Mouse (Mus musculus) heart, embryonic 12.5 days (tissue): ENCODE measurements at regions not wholly inside any gene's neighbourhood (a gene's known extent, or its start where the extent isn't known, plus 50 kb on each side); places are given as distances from the start of the nearest gene placed in this dataset.

Experiments used
- ATAC-seq: fragments of 200-750 bp; cut with Nextera tagmentation; 2 replicates; pipeline ENCODE4 v1.8.0; 2017; ENCODE audit warnings: moderate TSS enrichment, moderate library complexity; ENCODE audit not compliant: insufficient number of reproducible peaks, low FRiP score
- H3K27ac ChIP-seq: fragments of 300-500 bp; sonication (generic); 2 replicates; pipeline ENCODE4 v1.5.1; 2016; ENCODE audit warnings: mild to moderate bottlenecking, moderate library complexity; ENCODE audit not compliant: poor library complexity, severe bottlenecking
- H3K27me3 ChIP-seq: fragments of 300-500 bp; sonication (generic); replicated peaks from 2 replicates; pipeline ENCODE4 v1.6.1; 2016; ENCODE audit warnings: mild to moderate bottlenecking, moderate library complexity
- H3K36me3 ChIP-seq: fragments of 300-500 bp; sonication (generic); 2 replicates; pipeline ENCODE4 v1.6.1; 2016; ENCODE audit warnings: mild to moderate bottlenecking, moderate library complexity
- H3K4me1 ChIP-seq: fragments of 300-500 bp; sonication (generic); replicated peaks from 2 replicates; pipeline ENCODE4 v1.6.1; 2016; ENCODE audit warnings: mild to moderate bottlenecking
- H3K4me2 ChIP-seq: fragments of 300-500 bp; sonication (generic); 2 replicates; pipeline ENCODE4 v1.6.1; 2016; ENCODE audit warnings: mild to moderate bottlenecking, moderate library complexity
- H3K4me3 ChIP-seq: fragments of 300-500 bp; sonication (generic); 2 replicates; pipeline ENCODE4 v1.5.1; 2016; ENCODE audit warnings: mild to moderate bottlenecking
- H3K9ac ChIP-seq: fragments of 300-500 bp; sonication (generic); 2 replicates; pipeline ENCODE4 v1.6.1; 2016; ENCODE audit warnings: mild to moderate bottlenecking, moderate library complexity
- H3K9me3 ChIP-seq: fragments of 300-500 bp; sonication (generic); replicated peaks from 2 replicates; pipeline ENCODE4 v1.6.1; 2016; ENCODE audit warnings: mild to moderate bottlenecking, moderate library complexity
- WGBS: fragments of 180-500 bp; shearing (Covaris S2); methylation state at CpG from one replicate; pipeline ENCODE4 v1.1.7; 2016; 5-methylcytosine and 5-hydroxymethylcytosine counted together

- no peak overlapping the region for H3K4me3 ChIP-seq
- H3K27me3 ChIP-seq, result no peaks in the 10 kb centered on the region
- H3K9ac ChIP-seq, result no peak overlapping the region
- no peak overlapping the region for H3K4me2 ChIP-seq
- H3K36me3 ChIP-seq, result no peaks in the 10 kb centered on the region
- no peak overlapping the region for H3K27ac ChIP-seq
- peaks cover 11% of the 10 kb centered on the region for H3K4me1 ChIP-seq
- H3K9me3 ChIP-seq, result no peaks in the 10 kb centered on the region
- ATAC-seq, result no peak
- 39% methylated on average over 4 of the region's 4 CpGs for WGBS
Observed at GRCm38 (mm10) chr14:46016701-46017106, 358.8 kb upstream of the Ddhd1 start.

GRCm38 (mm10) chr14:46017286-46017685 lies 359.3 kb upstream of the Ddhd1 start:
- Histone ChIP-seq H3K9ac (no peak overlapping the region), H3K9me3 (no peaks in the 10 kb centered on the region), H3K4me2 (no peak overlapping the region), H3K27ac (no peak overlapping the region), H3K4me3 (no peak overlapping the region), H3K36me3 (no peaks in the 10 kb centered on the region), H3K27me3 (no peaks in the 10 kb centered on the region), H3K4me1 (peaks cover 11% of the 10 kb centered on the region)
- 70% methylated on average over 3 of the region's 3 CpGs for WGBS
- no peak for ATAC-seq

- H3K4me3 ChIP-seq, result no peak overlapping the region
- no peaks in the 10 kb centered on the region for H3K27me3 ChIP-seq
- no peaks in the 10 kb centered on the region for H3K36me3 ChIP-seq
- no peak for ATAC-seq
- peaks cover 11% of the 10 kb centered on the region for H3K4me1 ChIP-seq
- 71% methylated on average over 6 of the region's 6 CpGs for WGBS
- H3K9me3 ChIP-seq, result no peaks in the 10 kb centered on the region
- no peak overlapping the region for H3K4me2 ChIP-seq
- H3K9ac ChIP-seq, result no peak overlapping the region
- no peak overlapping the region for H3K27ac ChIP-seq
Observed at GRCm38 (mm10) chr14:46017976-46018375, 360.0 kb upstream of the Ddhd1 start.

GRCm38 (mm10) chr14:46019240-46020025 lies 359.8 kb upstream of the Gm15217 start:
- WGBS, result 78% methylated on average over 14 of the region's 14 CpGs
- ATAC-seq, result no peak
- Histone ChIP-seq H3K27ac (no peak overlapping the region), H3K4me1 (peaks cover 11% of the 10 kb centered on the region), H3K36me3 (no peaks in the 10 kb centered on the region), H3K27me3 (no peaks in the 10 kb centered on the region), H3K9ac (no peak overlapping the region), H3K9me3 (no peaks in the 10 kb centered on the region), H3K4me3 (no peak overlapping the region), H3K4me2 (no peak overlapping the region)

- Histone ChIP-seq H3K4me3 (no peak overlapping the region), H3K36me3 (no peaks in the 10 kb centered on the region), H3K4me1 (no peaks in the 10 kb centered on the region), H3K9ac (no peak overlapping the region), H3K4me2 (no peak overlapping the region), H3K27ac (no peak overlapping the region), H3K27me3 (no peaks in the 10 kb centered on the region), H3K9me3 (no peaks in the 10 kb centered on the region)
- ATAC-seq, result no peak
- 76% methylated on average over 8 of the region's 8 CpGs for WGBS
Observed at GRCm38 (mm10) chr14:46034301-46034700, 344.9 kb upstream of the Gm15217 start.

- ATAC-seq, result no peak
- peak overlapping the region; percentile 25; the same call in 1 of the 2 replicates for H3K4me3 ChIP-seq
- no peaks in the 10 kb centered on the region for H3K4me1 ChIP-seq
- 36% methylated on average over 14 of the region's 14 CpGs for WGBS
- H3K36me3 ChIP-seq, result no peaks in the 10 kb centered on the region
- no peaks in the 10 kb centered on the region for H3K27me3 ChIP-seq
- H3K27ac ChIP-seq, result no peak overlapping the region
- no peaks in the 10 kb centered on the region for H3K9me3 ChIP-seq
- H3K9ac ChIP-seq, result no peak overlapping the region
- peak overlapping the region; percentile 55 for H3K4me2 ChIP-seq
Observed at GRCm38 (mm10) chr14:46060622-46061381, 318.4 kb upstream of the Gm15217 start.

- 45% methylated on average over 5 of the region's 5 CpGs for WGBS
- no peak for ATAC-seq
- Histone ChIP-seq H3K27me3 (no peaks in the 10 kb centered on the region), H3K9me3 (no peaks in the 10 kb centered on the region), H3K4me3 (no peak overlapping the region), H3K36me3 (no peaks in the 10 kb centered on the region), H3K4me2 (no peak overlapping the region), H3K4me1 (peaks cover 17% of the 10 kb centered on the region), H3K27ac (peak overlapping the region; percentile 39), H3K9ac (no peak overlapping the region)
Observed at GRCm38 (mm10) chr14:46067102-46067801, 312.0 kb upstream of the Gm15217 start.

GRCm38 (mm10) chr14:46071244-46071643 lies 308.0 kb upstream of the Gm15217 start:
- Histone ChIP-seq H3K9me3 (no peaks in the 10 kb centered on the region), H3K27ac (no peak overlapping the region), H3K4me1 (peaks cover 24% of the 10 kb centered on the region), H3K4me3 (no peak overlapping the region), H3K4me2 (no peak overlapping the region), H3K27me3 (no peaks in the 10 kb centered on the region), H3K9ac (no peak overlapping the region), H3K36me3 (no peaks in the 10 kb centered on the region)
- ATAC-seq, result no peak
- WGBS, result 73% methylated on average over 5 of the region's 5 CpGs

- no peak overlapping the region for H3K27ac ChIP-seq
- no peaks in the 10 kb centered on the region for H3K36me3 ChIP-seq
- no peaks in the 10 kb centered on the region for H3K9me3 ChIP-seq
- no peaks in the 10 kb centered on the region for H3K27me3 ChIP-seq
- H3K4me3 ChIP-seq, result no peak overlapping the region
- WGBS, result 89% methylated on average over 2 of the region's 2 CpGs
- H3K4me1 ChIP-seq, result peaks cover 7% of the 10 kb centered on the region; the same call in 1 of the 2 replicates
- no peak overlapping the region for H3K4me2 ChIP-seq
- no peak for ATAC-seq
- H3K9ac ChIP-seq, result no peak overlapping the region
Observed at GRCm38 (mm10) chr14:46076738-46077137, 302.5 kb upstream of the Gm15217 start.

GRCm38 (mm10) chr14:46077406-46078131 lies 301.6 kb upstream of the Gm15217 start:
- no peaks in the 10 kb centered on the region for H3K9me3 ChIP-seq
- no peaks in the 10 kb centered on the region for H3K27me3 ChIP-seq

More at GRCm38 (mm10) chr14:46077406-46078131, 301.6 kb upstream of the Gm15217 start:
- ATAC-seq, result no peak
- Histone ChIP-seq H3K9ac (no peak overlapping the region), H3K36me3 (no peaks in the 10 kb centered on the region), H3K4me1 (peaks cover 7% of the 10 kb centered on the region; the same call in 1 of the 2 replicates), H3K27ac (no peak overlapping the region), H3K4me3 (no peak overlapping the region), H3K4me2 (no peak overlapping the region)
- 71% methylated on average over 11 of the region's 11 CpGs for WGBS
